Mouse (Mus musculus) heart, embryonic 16.5 days (tissue): ENCODE data around the gene Klk1b5. TPM values are rescaled to one million over a fixed set of nuclear protein-coding genes. Genes with fewer than 3 reads are reported as not detected.
A peak's percentile ranks its signal among the peaks of the same experiment; 100 is the strongest.
"Not testable (repeated sequence)": the region's sequence is repeated elsewhere in the genome, so short reads cannot be mapped to it uniquely, and the experiment has no call there.

Experiments used
- ATAC-seq: fragments of 200-750 bp; cut with Nextera tagmentation; replicated peaks from 2 replicates; pipeline ENCODE4 v1.8.0; 2017; ENCODE audit warnings: moderate number of reproducible peaks; ENCODE audit not compliant: insufficient read depth, low FRiP score; ENCODE audit errors: extremely low read depth
- H3K27ac ChIP-seq: fragments of 300-500 bp; sonication (generic); 2 replicates; pipeline ENCODE4 v1.5.1; 2014; ENCODE audit warnings: mild to moderate bottlenecking, low read length, control low read depth, moderate library complexity
- H3K27me3 ChIP-seq: fragments of 300-500 bp; sonication (generic); 2 replicates; pipeline ENCODE4 v1.6.1; 2014; ENCODE audit warnings: low read length, mixed read lengths; ENCODE audit not compliant: control insufficient read depth, insufficient read depth
- H3K36me3 ChIP-seq: fragments of 300-500 bp; sonication (generic); 2 replicates; pipeline ENCODE4 v1.6.1; 2014; ENCODE audit not compliant: control insufficient read depth, insufficient read depth
- H3K4me1 ChIP-seq: fragments of 300-500 bp; sonication (generic); 2 replicates; pipeline ENCODE4 v1.6.1; 2014; ENCODE audit warnings: low read length, mixed read lengths; ENCODE audit not compliant: control insufficient read depth, insufficient read depth
- H3K4me2 ChIP-seq: fragments of 300-500 bp; sonication (generic); 2 replicates; pipeline ENCODE4 v1.6.1; 2014; ENCODE audit warnings: low read depth, mild to moderate bottlenecking, control low read depth, low read length
- H3K4me3 ChIP-seq: fragments of 300-500 bp; sonication (generic); 2 replicates; pipeline ENCODE4 v1.5.1; 2014; ENCODE audit warnings: mild to moderate bottlenecking, control low read depth, low read length
- H3K9ac ChIP-seq: fragments of 300-500 bp; sonication (generic); 2 replicates; pipeline ENCODE4 v1.6.1; 2014; ENCODE audit warnings: low read length, control low read depth
- H3K9me3 ChIP-seq: fragments of 300-500 bp; sonication (generic); replicated peaks from 2 replicates; pipeline ENCODE4 v1.6.1; 2016; ENCODE audit warnings: low read length; ENCODE audit not compliant: control insufficient read depth
- WGBS: fragments of 180-500 bp; shearing (Covaris S2); extraction: QIAGEN DNeasy Blood & Tissue Kit; methylation state at CpG from one replicate; pipeline ENCODE4 v1.1.7; 2014; 5-methylcytosine and 5-hydroxymethylcytosine counted together
- polyA plus RNA-seq: library from polyadenylated mRNA; unstranded; fragments of >200 nt; fragmentation: Nextera tagmentation; extraction: Ambion mirVana; gene quantifications from 2 replicates; pipeline ENCODE4 v1.2.1, GENCODE M21; 2015

The Klk1b5 gene
- polyA plus RNA-seq, 1 experiment from 2014 or later = not detected

- not testable (repeated sequence) for H3K9ac ChIP-seq, H3K27me3 ChIP-seq, H3K4me2 ChIP-seq, ATAC-seq, H3K9me3 ChIP-seq, H3K4me1 ChIP-seq, H3K27ac ChIP-seq, H3K4me3 ChIP-seq, H3K36me3 ChIP-seq
- WGBS = 60% methylated on average over 6 of the region's 6 CpGs
Measured at GRCm38 (mm10) chr7:44222335-44222734, 6.6 kb downstream of the Klk1b5 start.

DNA sequence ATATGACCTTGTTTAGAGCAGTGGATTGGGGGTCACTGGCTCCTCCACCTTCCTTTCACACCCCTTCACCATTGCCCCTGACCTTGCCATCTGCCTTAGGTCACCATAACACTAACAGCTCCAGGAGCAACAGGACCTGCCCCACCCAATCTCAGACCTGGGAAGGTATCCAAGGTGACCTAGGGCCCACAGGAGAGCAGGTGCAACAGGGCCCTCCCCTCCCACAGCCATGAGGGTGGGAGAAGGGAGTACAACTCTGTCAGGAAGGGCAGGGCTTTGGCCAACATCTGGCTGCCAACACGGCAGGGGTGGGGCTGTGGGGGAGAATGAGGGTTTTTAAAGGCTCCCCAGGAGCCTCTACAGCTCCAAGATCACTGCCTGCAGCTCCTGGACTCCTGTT is 9.3 kb downstream of the Klk1b5 start, which contains the start of gene Klk1:
Gene Klk1 (plus strand): TSS at position 285 of the 400 bp plus-strand sequence.
- 45% methylated on average over 1 of the region's 1 CpGs for WGBS
- Histone ChIP-seq H3K4me2 (no peak within 1 kb of the TSS), H3K27ac (no peak within 1 kb of the TSS)

DNA sequence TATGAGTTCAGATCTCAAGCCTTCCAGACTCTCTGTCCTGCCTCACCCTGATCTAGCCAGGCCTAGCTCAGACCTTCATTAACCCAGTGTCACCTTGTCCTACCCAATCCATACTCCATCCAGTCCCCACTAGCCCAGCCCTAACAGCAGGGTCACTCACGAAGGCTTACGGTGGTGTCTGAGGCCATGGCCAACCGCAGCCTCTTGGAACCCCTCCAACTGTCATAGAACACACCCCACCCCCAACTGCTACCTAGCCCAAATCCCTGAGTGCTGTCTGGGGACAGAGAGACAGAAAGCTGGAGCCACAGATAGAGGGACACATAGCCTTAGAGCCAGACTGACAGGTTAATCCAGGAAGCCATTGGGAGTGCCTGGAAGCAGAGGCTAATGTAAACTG is 20.2 kb downstream of the Klk1b5 start, which contains the start of gene Gm36864:
Gene Gm36864 (plus strand): TSS at position 269 of the 400 bp plus-strand sequence.
- WGBS = 45% methylated on average over 3 of the region's 3 CpGs
- H3K27me3 ChIP-seq = no peaks in the 10 kb centered on the region
- ATAC-seq = no peak
- H3K4me1 ChIP-seq = no peaks in the 10 kb centered on the region
- no peak within 1 kb of the TSS for H3K9ac ChIP-seq
- H3K36me3 ChIP-seq = no peaks in the 10 kb centered on the region
- no peaks in the 10 kb centered on the region for H3K9me3 ChIP-seq
- no peak within 1 kb of the TSS for H3K27ac ChIP-seq
- no peak within 1 kb of the TSS for H3K4me2 ChIP-seq
- no peak within 1 kb of the TSS for H3K4me3 ChIP-seq

More for the DNA sequence above, 9.3 kb downstream of the Klk1b5 start, which contains the start of gene Klk1:
- H3K4me1 ChIP-seq = no peaks in the 10 kb centered on the region
- no peaks in the 10 kb centered on the region for H3K36me3 ChIP-seq
- H3K9ac ChIP-seq = no peak within 1 kb of the TSS
- no peak for ATAC-seq
- H3K4me3 ChIP-seq = no peak within 1 kb of the TSS
- no peaks in the 10 kb centered on the region; the same call in 1 of the 2 replicates for H3K27me3 ChIP-seq
- H3K9me3 ChIP-seq = no peaks in the 10 kb centered on the region

DNA sequence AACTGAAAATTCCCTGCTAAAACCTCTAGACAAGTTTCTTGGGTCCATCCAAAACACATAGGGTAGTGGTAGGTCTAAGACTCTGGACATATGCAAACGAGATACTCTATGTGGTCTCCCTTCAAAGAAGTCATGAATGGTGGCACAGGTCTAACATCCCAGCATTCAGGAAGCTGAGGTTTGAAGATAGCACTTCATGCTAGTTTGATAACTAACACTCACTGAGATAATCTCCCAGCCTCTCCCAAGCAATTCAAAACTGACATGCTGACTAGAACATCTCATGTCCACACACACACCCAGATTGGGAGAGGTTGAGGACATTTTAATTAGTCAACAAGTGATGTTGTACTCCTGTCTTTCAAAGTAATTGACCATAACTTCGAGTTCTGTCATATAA is 24.2 kb downstream of the Klk1b5 start:
- WGBS = 41% methylated on average over 2 of the region's 2 CpGs
- ATAC-seq = no peak

DNA sequence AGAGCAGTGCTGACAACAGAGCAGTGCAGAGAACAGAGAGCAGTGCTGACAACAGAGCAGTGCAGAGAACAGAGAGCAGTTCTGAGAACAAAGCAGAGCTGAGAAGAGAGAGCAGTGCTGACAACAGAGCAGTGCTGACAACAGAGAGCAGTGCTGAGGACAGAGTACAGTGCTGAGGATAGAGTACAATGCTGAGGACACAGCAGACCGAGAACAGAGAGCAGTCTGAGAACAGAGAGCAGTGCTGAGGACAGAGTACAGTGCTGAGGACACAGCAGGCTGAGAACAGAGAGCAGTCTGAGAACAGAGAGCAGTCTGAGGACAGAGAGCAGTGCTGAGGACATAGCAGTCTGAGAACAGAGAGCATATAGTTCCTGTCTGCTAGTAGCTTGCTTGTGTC is 25.0 kb downstream of the Klk1b5 start:
- H3K36me3 ChIP-seq = no peaks in the 10 kb centered on the region
- H3K4me1 ChIP-seq = peaks cover 5% of the 10 kb centered on the region; the same call in 1 of the 2 replicates
- 42% methylated on average over 1 of the region's 1 CpGs for WGBS
- no peaks in the 10 kb centered on the region for H3K27me3 ChIP-seq
- no peak overlapping the region for H3K4me2 ChIP-seq
- no peak for ATAC-seq
- H3K9ac ChIP-seq = no peak overlapping the region
- H3K9me3 ChIP-seq = no peaks in the 10 kb centered on the region
- H3K4me3 ChIP-seq = no peak overlapping the region
- no peak overlapping the region for H3K27ac ChIP-seq

More for the DNA sequence above, 24.2 kb downstream of the Klk1b5 start:
- no peaks in the 10 kb centered on the region for H3K36me3 ChIP-seq
- H3K4me2 ChIP-seq = no peak overlapping the region
- H3K4me1 ChIP-seq = no peaks in the 10 kb centered on the region
- H3K4me3 ChIP-seq = no peak overlapping the region
- H3K9me3 ChIP-seq = no peaks in the 10 kb centered on the region
- no peak overlapping the region for H3K9ac ChIP-seq
- no peak overlapping the region for H3K27ac ChIP-seq
- H3K27me3 ChIP-seq = no peaks in the 10 kb centered on the region

DNA sequence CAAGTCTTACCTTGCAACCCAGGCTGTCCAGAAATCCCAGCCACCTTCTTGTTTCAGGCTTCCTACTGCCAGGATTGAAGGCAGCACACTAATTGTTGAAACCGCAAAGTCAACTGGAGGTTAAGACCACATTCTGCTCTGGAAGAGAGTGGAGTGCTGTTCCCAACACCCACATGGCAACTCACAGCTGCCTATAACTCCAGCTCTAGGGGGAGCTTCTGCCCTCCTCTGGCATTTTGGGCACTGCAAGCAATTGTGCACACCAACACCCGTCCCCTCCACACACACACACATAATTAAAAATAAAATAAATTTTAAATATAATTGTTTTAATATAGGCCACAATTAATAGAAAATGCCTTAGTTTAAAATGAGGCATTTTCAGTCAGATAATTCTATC is 25.4 kb downstream of the Klk1b5 start:
- Histone ChIP-seq H3K9ac (no peak overlapping the region), H3K4me3 (no peak overlapping the region), H3K36me3 (no peaks in the 10 kb centered on the region), H3K9me3 (no peaks in the 10 kb centered on the region), H3K27me3 (no peaks in the 10 kb centered on the region), H3K4me1 (peaks cover 5% of the 10 kb centered on the region; the same call in 1 of the 2 replicates), H3K4me2 (no peak overlapping the region), H3K27ac (no peak overlapping the region)
- no peak for ATAC-seq
- 49% methylated on average over 2 of the region's 2 CpGs for WGBS

DNA sequence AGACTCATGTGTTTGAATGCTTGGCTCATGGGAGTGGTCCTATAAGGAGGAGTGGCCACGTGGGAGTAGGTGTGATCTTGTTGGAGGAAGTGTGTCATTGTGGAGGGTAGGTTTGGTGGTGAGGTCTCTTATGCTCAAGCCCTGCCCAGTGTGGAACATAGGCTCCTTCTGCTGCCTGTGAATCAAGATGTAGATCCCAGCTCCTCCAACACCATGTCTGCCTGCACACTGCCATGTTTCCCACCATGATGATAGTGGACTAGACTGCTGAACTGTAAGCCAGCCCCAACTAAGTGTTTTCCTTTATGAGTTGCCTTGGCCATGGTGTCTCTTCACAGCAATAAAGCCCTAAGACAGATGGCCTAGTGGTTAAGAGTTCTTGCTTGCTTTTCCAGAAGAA is 28.3 kb downstream of the Klk1b5 start:
- H3K36me3 ChIP-seq = peaks cover 6% of the 10 kb centered on the region
- WGBS = 65% methylated on average over 1 of the region's 1 CpGs

DNA sequence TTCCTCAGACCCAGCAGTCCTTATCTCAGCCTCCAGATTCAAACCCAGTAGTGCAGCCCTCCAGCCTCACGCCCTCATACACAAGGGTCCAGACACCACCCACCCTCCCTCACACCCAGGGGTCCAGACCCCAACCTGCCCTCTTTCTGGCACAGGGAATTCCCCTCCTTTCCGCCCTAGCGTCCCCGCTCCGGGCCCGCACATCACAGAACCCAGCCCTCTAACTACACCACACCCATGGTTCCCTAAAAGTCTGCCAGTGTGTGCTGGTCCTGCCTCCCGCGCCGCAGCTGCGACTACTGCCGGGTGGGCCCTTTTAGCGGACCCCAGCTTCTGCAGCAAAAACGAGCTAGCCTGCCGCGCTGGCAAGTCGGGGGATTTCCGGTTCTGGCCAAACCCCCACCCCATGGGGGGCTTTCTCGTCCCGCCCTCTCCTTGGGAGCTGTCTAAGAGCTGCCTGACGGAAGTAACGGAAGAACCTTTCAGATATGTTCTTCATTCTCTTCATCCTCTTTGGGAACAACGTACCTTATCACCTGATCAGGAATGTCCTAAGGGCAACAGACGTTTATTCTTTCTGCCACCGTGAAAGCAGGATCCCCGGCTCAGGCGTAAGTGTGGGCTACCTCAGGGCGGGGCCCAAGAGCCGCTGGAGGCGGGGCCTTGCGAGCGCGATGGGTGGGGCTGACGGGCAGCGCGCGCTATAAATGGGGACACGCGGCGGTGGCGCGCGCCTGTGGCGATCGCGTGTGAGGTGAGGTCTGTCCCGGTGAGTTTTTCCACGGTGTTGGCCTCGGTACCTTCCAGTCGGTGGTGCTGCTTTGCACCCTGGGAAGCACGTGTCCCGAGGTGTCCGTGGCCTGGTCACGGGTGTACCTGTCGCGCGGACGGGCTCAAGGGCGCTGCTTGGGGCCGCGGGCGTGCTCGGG is 30.6 kb downstream of the Klk1b5 start, which contains the start of the genes 1700028J19Rik and 2410002F23Rik:
Gene 1700028J19Rik (minus strand): TSS at position 641 of the 929 bp plus-strand sequence.
Gene 2410002F23Rik (plus strand): TSS at position 668 of the 929 bp plus-strand sequence.
- Histone ChIP-seq H3K27me3 (no peaks in the 10 kb centered on the region), H3K4me1 (peaks cover 18% of the 10 kb centered on the region), H3K27ac (peak within 1 kb of the TSS; percentile 90), H3K9me3 (no peaks in the 10 kb centered on the region), H3K4me3 (peak within 1 kb of the TSS; percentile 95), H3K4me2 (peak within 1 kb of the TSS; percentile 91), H3K36me3 (peaks cover 19% of the 10 kb centered on the region), H3K9ac (peak within 1 kb of the TSS; percentile 94)
- under 1% methylated on average over 62 of the region's 62 CpGs for WGBS
- ATAC-seq = peak; percentile 88

More for the DNA sequence above, 28.3 kb downstream of the Klk1b5 start:
- Histone ChIP-seq H3K27ac (no peak overlapping the region), H3K4me2 (no peak overlapping the region), H3K4me1 (peaks cover 18% of the 10 kb centered on the region), H3K4me3 (no peak overlapping the region), H3K27me3 (no peaks in the 10 kb centered on the region), H3K9ac (no peak overlapping the region), H3K9me3 (no peaks in the 10 kb centered on the region)
- no peak for ATAC-seq

GRCm38 (mm10) chr7:44246984-44247470 is 31.3 kb downstream of the Klk1b5 start:
- Histone ChIP-seq H3K4me2 (peak overlapping the region; percentile 91), H3K4me1 (peaks cover 18% of the 10 kb centered on the region), H3K9ac (peak overlapping the region; percentile 94), H3K27me3 (no peaks in the 10 kb centered on the region), H3K27ac (peak overlapping the region; percentile 90), H3K4me3 (peak overlapping the region; percentile 95), H3K9me3 (no peaks in the 10 kb centered on the region), H3K36me3 (peaks cover 19% of the 10 kb centered on the region)
- WGBS = 1% methylated on average over 23 of the region's 23 CpGs
- ATAC-seq = peak; percentile 50
